Mouse (Mus musculus): ENCODE data around the gene Tekt3. TPM values are rescaled to one million over a fixed set of nuclear protein-coding genes. Genes with fewer than 3 reads are reported as not detected.

The Tekt3 gene
- polyA plus RNA-seq, 1 experiment, result 0.05 TPM

DNA sequence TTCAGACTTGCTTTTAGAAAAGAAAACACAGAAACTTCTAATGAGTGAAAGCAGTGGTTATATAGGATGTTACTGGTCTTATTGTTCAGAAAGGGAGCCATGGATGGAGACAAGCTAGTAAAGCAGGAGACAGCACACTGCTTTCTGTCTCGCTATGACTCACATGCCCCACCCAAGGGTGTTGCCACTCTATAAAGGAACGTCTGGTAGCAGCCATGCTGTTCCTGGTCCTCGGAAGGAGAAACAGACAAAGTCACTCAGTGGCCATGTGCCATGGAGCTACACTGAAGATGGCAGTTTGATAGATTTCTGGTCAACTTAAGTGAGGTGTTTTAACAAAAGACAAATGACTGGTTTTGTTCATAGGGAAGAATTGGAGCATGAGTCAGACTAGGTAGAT lies 37.9 kb downstream of the Tekt3 start:
- Histone ChIP-seq H3K27ac (ENCODE audit: control insufficient read depth, insufficient read depth, low read length) (no peak overlapping the region), H3K36me3 (ENCODE audit: control insufficient read depth, insufficient read depth, low read length) (no peaks in the 10 kb centered on the region), H3K27me3 (ENCODE audit: control insufficient read depth, insufficient read depth, low read length) (no peaks in the 10 kb centered on the region), H3K4me1 (replicated peaks; ENCODE audit: control insufficient read depth, insufficient read depth, low read length) (no peaks in the 10 kb centered on the region), H3K4me3 (ENCODE audit: control insufficient read depth, insufficient read depth, low read length) (no peak overlapping the region)
- TF ChIP-seq CTCF (IDR thresholded peaks at IDR 0.05; ENCODE audit: borderline replicate concordance, control insufficient read depth, extremely low read depth, insufficient read depth, low read length, poor library complexity) (no peak), POLR2A (IDR thresholded peaks at IDR 0.05; ENCODE audit: control insufficient read depth, extremely low read depth, insufficient read depth, low read length, poor library complexity) (no peak)
- WGBS, result 75% methylated on average over 3 of the region's 3 CpGs
- DNase-seq, result no peak

DNA sequence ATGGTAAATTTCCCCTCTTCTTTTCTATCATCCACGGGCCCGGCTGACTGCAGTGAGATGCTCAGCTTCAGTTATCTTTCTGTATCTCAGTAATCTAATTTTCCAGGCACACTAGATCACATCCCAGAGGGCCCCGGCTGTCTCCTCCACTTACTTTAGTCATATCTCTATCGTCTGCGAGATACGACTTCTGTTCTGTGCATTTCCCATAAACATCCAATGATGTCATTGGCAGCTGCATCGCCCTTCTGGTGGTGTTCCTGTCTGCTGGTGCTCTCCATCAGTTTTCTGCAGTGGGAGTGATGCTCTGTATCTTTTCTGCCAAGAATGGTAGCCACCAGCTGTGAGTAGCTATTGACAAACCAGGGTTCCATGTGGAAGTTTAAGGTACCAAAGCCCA lies 41.8 kb downstream of the Tekt3 start:
- no peaks in the 10 kb centered on the region for H3K4me1 ChIP-seq (replicated peaks; ENCODE audit: control insufficient read depth, insufficient read depth, low read length)
- WGBS, result 91% methylated on average over 7 of the region's 7 CpGs

DNA sequence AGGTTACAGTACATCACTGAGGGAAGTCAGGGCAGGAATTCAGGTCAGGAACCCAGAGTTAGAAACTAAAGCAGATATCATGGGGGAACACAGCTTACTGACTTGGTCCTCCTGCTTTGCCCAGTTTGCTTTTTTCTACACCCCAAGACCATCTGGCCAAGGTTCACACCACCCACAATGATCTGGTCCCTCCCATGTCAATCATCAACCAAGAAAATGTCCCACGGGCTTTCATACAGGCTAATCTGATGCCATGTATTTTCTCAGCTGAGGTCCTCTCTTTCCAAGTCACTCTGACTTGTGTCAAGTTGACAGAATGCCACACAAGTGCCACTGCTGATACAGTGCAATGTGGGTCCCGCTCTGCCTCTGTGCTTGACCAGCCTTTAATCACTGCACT lies 42.6 kb downstream of the Tekt3 start:
- TF ChIP-seq POLR2A (IDR thresholded peaks at IDR 0.05; ENCODE audit: control insufficient read depth, extremely low read depth, insufficient read depth, low read length, poor library complexity) (no peak), CTCF (IDR thresholded peaks at IDR 0.05; ENCODE audit: borderline replicate concordance, control insufficient read depth, extremely low read depth, insufficient read depth, low read length, poor library complexity) (no peak)
- no peaks in the 10 kb centered on the region for H3K36me3 ChIP-seq (ENCODE audit: control insufficient read depth, insufficient read depth, low read length)
- no peaks in the 10 kb centered on the region for H3K27me3 ChIP-seq (ENCODE audit: control insufficient read depth, insufficient read depth, low read length)
- H3K27ac ChIP-seq (ENCODE audit: control insufficient read depth, insufficient read depth, low read length), result no peak overlapping the region
- no peaks in the 10 kb centered on the region for H3K4me1 ChIP-seq (replicated peaks; ENCODE audit: control insufficient read depth, insufficient read depth, low read length)
- no peak for DNase-seq
- no peak overlapping the region for H3K4me3 ChIP-seq (ENCODE audit: control insufficient read depth, insufficient read depth, low read length)
- 95% methylated on average over 2 of the region's 2 CpGs for WGBS

More for the DNA sequence above, 41.8 kb downstream of the Tekt3 start:
- Histone ChIP-seq H3K4me3 (ENCODE audit: control insufficient read depth, insufficient read depth, low read length) (no peak overlapping the region), H3K36me3 (ENCODE audit: control insufficient read depth, insufficient read depth, low read length) (no peaks in the 10 kb centered on the region), H3K27me3 (ENCODE audit: control insufficient read depth, insufficient read depth, low read length) (no peaks in the 10 kb centered on the region), H3K27ac (ENCODE audit: control insufficient read depth, insufficient read depth, low read length) (no peak overlapping the region)
- DNase-seq, result no peak
- TF ChIP-seq CTCF (IDR thresholded peaks at IDR 0.05; ENCODE audit: borderline replicate concordance, control insufficient read depth, extremely low read depth, insufficient read depth, low read length, poor library complexity) (no peak), POLR2A (IDR thresholded peaks at IDR 0.05; ENCODE audit: control insufficient read depth, extremely low read depth, insufficient read depth, low read length, poor library complexity) (no peak)

DNA sequence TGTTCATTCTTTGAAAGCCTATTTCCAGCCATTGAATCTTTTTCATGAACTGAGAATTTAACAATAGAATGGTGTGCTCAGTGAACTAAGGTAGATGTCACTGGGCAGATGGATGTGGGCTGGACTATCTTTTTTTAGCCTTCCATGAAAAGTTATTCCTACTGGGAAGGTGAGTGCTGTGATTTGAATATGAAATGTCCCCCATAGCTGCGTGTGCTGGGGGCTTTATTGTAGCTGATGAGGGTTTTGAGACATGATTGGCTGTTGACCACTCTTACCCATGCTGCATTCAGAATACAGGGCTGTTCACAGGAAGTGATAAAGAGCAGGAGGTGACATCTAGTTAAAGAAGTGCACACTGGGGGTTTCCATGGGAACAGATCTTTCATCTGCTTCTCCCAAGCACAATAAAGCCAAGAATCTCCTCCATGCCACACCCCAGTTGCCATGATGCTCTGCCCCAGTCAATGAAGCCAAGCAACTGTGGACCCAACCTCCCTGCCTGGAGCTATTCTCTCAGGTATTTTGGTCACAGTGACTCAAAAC lies 47.8 kb downstream of the Tekt3 start:
- H3K4me3 ChIP-seq (ENCODE audit: control insufficient read depth, insufficient read depth, low read length), result no peak overlapping the region
- WGBS, result 72% methylated on average over 1 of the region's 1 CpGs
- no peak for DNase-seq
- H3K27me3 ChIP-seq (ENCODE audit: control insufficient read depth, insufficient read depth, low read length), result no peaks in the 10 kb centered on the region
- TF ChIP-seq POLR2A (IDR thresholded peaks at IDR 0.05; ENCODE audit: control insufficient read depth, extremely low read depth, insufficient read depth, low read length, poor library complexity), result no peak
- TF ChIP-seq CTCF (IDR thresholded peaks at IDR 0.05; ENCODE audit: borderline replicate concordance, control insufficient read depth, extremely low read depth, insufficient read depth, low read length, poor library complexity), result no peak
- H3K36me3 ChIP-seq (ENCODE audit: control insufficient read depth, insufficient read depth, low read length), result no peaks in the 10 kb centered on the region
- no peaks in the 10 kb centered on the region for H3K4me1 ChIP-seq (replicated peaks; ENCODE audit: control insufficient read depth, insufficient read depth, low read length)
- no peak overlapping the region for H3K27ac ChIP-seq (ENCODE audit: control insufficient read depth, insufficient read depth, low read length)

DNA sequence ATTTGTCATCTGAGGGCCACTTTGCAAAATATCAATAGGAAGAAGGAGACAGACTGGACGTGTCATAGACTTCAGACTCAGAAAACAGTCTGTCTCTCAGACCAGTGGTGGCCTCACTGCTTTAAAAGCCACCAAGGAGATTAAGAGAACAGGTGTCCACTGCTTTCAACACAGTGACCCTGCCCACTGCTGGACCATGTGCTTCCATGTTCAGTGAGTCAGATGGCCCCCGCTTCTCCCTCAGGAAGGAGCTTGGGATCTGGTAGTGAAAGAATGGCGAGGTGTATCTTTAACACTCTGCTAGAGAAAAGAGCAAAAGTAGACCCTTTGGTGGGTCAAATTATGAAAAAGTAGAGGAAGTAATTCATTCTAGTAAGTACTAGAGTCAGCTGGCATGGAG lies 48.9 kb downstream of the Tekt3 start:
- H3K27ac ChIP-seq (ENCODE audit: control insufficient read depth, insufficient read depth, low read length), result no peak overlapping the region
- H3K4me1 ChIP-seq (replicated peaks; ENCODE audit: control insufficient read depth, insufficient read depth, low read length), result no peaks in the 10 kb centered on the region
- no peak overlapping the region for H3K4me3 ChIP-seq (ENCODE audit: control insufficient read depth, insufficient read depth, low read length)
- no peaks in the 10 kb centered on the region for H3K27me3 ChIP-seq (ENCODE audit: control insufficient read depth, insufficient read depth, low read length)
- TF ChIP-seq POLR2A (IDR thresholded peaks at IDR 0.05; ENCODE audit: control insufficient read depth, extremely low read depth, insufficient read depth, low read length, poor library complexity) (no peak), CTCF (IDR thresholded peaks at IDR 0.05; ENCODE audit: borderline replicate concordance, control insufficient read depth, extremely low read depth, insufficient read depth, low read length, poor library complexity) (no peak)
- no peaks in the 10 kb centered on the region for H3K36me3 ChIP-seq (ENCODE audit: control insufficient read depth, insufficient read depth, low read length)
- WGBS, result 91% methylated on average over 3 of the region's 3 CpGs
- no peak for DNase-seq

DNA sequence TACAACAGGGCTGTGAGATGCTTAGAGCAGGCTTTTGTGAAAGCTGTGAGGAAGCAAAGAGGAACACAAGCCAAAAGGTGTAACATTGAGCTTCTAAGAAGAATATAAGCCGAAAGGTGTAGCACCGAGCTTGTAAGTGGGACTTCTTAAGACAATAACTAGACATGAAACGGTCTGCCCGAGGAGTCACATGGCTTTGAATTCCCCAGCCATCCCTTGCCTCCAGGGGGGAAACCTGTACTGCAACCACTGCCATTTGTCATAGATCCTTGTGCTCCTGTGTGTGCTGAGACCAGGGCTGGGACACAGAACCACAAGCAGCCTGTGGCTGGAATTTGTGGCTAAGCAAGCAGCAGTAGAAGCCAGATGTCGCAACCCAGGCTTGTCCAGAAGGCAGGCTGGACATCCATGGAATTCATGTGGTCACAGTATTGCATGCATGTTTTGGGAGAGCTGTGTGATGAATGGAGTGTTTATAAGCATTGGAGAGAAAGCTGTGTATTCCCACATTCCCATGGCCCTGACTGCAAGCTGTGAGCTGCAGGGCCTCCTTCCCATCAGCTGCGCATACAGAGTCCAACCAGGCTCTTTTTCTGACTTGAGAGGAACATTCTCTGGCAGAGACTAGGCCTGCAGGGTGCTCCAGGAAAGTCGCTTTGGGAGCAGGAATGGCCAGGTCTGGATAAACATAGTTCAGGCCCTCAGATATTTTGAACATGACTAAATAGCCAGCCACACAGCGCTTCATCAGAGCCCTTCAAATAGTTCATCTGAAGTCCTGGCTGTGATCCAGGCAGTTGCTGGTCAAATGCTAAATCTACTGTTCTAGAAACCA lies 53.6 kb downstream of the Tekt3 start:
- H3K27ac ChIP-seq (ENCODE audit: control insufficient read depth, insufficient read depth, low read length), result no peak overlapping the region
- no peak overlapping the region for H3K4me3 ChIP-seq (ENCODE audit: control insufficient read depth, insufficient read depth, low read length)
- TF ChIP-seq POLR2A (IDR thresholded peaks at IDR 0.05; ENCODE audit: control insufficient read depth, extremely low read depth, insufficient read depth, low read length, poor library complexity) (no peak), CTCF (IDR thresholded peaks at IDR 0.05; ENCODE audit: borderline replicate concordance, control insufficient read depth, extremely low read depth, insufficient read depth, low read length, poor library complexity) (no peak)
- H3K4me1 ChIP-seq (replicated peaks; ENCODE audit: control insufficient read depth, insufficient read depth, low read length), result no peaks in the 10 kb centered on the region
- WGBS, result 90% methylated on average over 8 of the region's 8 CpGs
- DNase-seq, result no peak
- no peaks in the 10 kb centered on the region for H3K27me3 ChIP-seq (ENCODE audit: control insufficient read depth, insufficient read depth, low read length)
- no peaks in the 10 kb centered on the region for H3K36me3 ChIP-seq (ENCODE audit: control insufficient read depth, insufficient read depth, low read length)

Measured in thymus, adult 2 months (tissue).